Mouse (Mus musculus) ES-E14 (cell line): ENCODE data around the gene Cxcl12. TPM values are rescaled to one million over a fixed set of nuclear protein-coding genes. Genes with fewer than 3 reads are reported as not detected.

Source experiments
- DNase-seq: peaks from one replicate; pipeline ENCODE4 v3.0.0-alpha.2; 2013; ENCODE audit warnings: low read depth, low spot score
- H3K27ac ChIP-seq: 2 replicates; pipeline ENCODE4 v1.5.1; 2012; ENCODE audit warnings: low read depth, mild to moderate bottlenecking, low read length, moderate library complexity, mixed read lengths; ENCODE audit not compliant: poor library complexity, insufficient read depth, severe bottlenecking
- H3K36me3 ChIP-seq: 2 replicates; pipeline ENCODE4 v1.6.1; 2012; ENCODE audit warnings: mild to moderate bottlenecking, low read length, moderate library complexity, mixed read lengths; ENCODE audit not compliant: control insufficient read depth, poor library complexity, insufficient read depth, severe bottlenecking
- H3K4me1 ChIP-seq, 2 experiments: fragments of 150-350 bp in 1 of 2; sonication (generic) in 1 of 2; 2 replicates each; pipeline ENCODE4 v1.6.1; 2012; ENCODE audit warnings: low read length in 2 of 2, mild to moderate bottlenecking in 1 of 2, mixed read lengths in 1 of 2; ENCODE audit not compliant: control insufficient read depth in 2 of 2, insufficient read depth in 2 of 2, poor library complexity in 1 of 2
- H3K4me3 ChIP-seq, 2 experiments: fragments of 150-350 bp in 1 of 2; sonication (generic) in 1 of 2; 2 replicates each; pipeline ENCODE4 v1.5.1; 2012; ENCODE audit warnings: low read length in 2 of 2, low read depth in 1 of 2, mild to moderate bottlenecking in 1 of 2, mixed read lengths in 1 of 2; ENCODE audit not compliant: insufficient read depth in 1 of 2, poor library complexity in 1 of 2, severe bottlenecking in 1 of 2
- H3K9ac ChIP-seq: 2 replicates; pipeline ENCODE4 v1.6.1; 2012; ENCODE audit warnings: low read depth, mild to moderate bottlenecking, low read length, mixed read lengths; ENCODE audit not compliant: poor library complexity, insufficient read depth, severe bottlenecking
- H3K9me3 ChIP-seq: fragments of 150-350 bp; sonication (generic); 2 replicates; pipeline ENCODE4 v1.6.1; 2012; ENCODE audit warnings: low read depth, mild to moderate bottlenecking, low read length; ENCODE audit not compliant: control insufficient read depth, insufficient read depth
- CHD2 ChIP-seq: IDR thresholded peaks from 2 replicates; pipeline ENCODE4 v1.6.1; 2014; ENCODE audit warnings: mild to moderate bottlenecking, low read depth, low read length, inconsistent platforms
- HCFC1 ChIP-seq: IDR thresholded peaks from 2 replicates; pipeline ENCODE4 v1.6.1; 2012; ENCODE audit warnings: low read length, inconsistent platforms, borderline replicate concordance; ENCODE audit not compliant: insufficient read depth
- MAFK ChIP-seq: IDR thresholded peaks from 2 replicates; pipeline ENCODE4 v1.6.1; 2014; ENCODE audit warnings: mild to moderate bottlenecking, low read depth, low read length, inconsistent platforms; ENCODE audit not compliant: insufficient read depth
- ZC3H11A ChIP-seq: IDR thresholded peaks from 2 replicates; pipeline ENCODE4 v1.6.1; 2012; ENCODE audit warnings: low read depth, mild to moderate bottlenecking, inconsistent platforms, low read length, borderline replicate concordance
- ZNF384 ChIP-seq: IDR thresholded peaks from 2 replicates; pipeline ENCODE4 v1.6.1; 2012; ENCODE audit warnings: low read depth, low read length, inconsistent platforms
- in situ Hi-C, 2 experiments: fragments of 600-800 bp; cut with MboI; formaldehyde crosslinking; loops; one replicate each; pipeline ENCODE4 v1.15.1; 2025; ENCODE audit warnings: low sequenced_read_pairs in 2 of 2, inconsistent platforms in 1 of 2; ENCODE audit not compliant: unreplicated experiment in 2 of 2
- total RNA-seq: library from RNA; depleted of rRNA; stranded (reverse); fragments of 300-350 nt; gene quantifications from 2 replicates; pipeline ENCODE4 v1.2.3, GENCODE M21; 2012

The Cxcl12 gene
- total RNA-seq, 1 experiment, result 11.6 TPM

GRCm38 (mm10) chr6:117172358-117172757 lies 4.0 kb downstream of the Cxcl12 start:
- H3K36me3 ChIP-seq, result no peaks in the 10 kb centered on the region
- DNase-seq, result no peak
- H3K4me1 ChIP-seq, result peaks cover 0 to 5% of the 10 kb centered on the region in 2 experiments; a peak in 1 of 4 replicates
- in situ Hi-C loops, result loop anchor here in 1 of 2 experiments (5.0 kb wide), 1 partner anchor 655 kb away; no protein-coding TSS in a partner anchor
- no peak overlapping the region for H3K4me3 ChIP-seq
- H3K27ac ChIP-seq, result no peak overlapping the region
- TF ChIP-seq MAFK (no peak), HCFC1 (no peak), ZC3H11A (no peak), ZNF384 (no peak), CHD2 (no peak)
- H3K9me3 ChIP-seq, result no peaks in the 10 kb centered on the region
- no peak overlapping the region for H3K9ac ChIP-seq

- no peaks in the 10 kb centered on the region for H3K36me3 ChIP-seq
- TF ChIP-seq HCFC1, result no peak
- TF ChIP-seq CHD2, result no peak
- no peak for TF ChIP-seq ZNF384
- TF ChIP-seq ZC3H11A, result no peak
- TF ChIP-seq MAFK, result no peak
- H3K27ac ChIP-seq, result no peak overlapping the region
- no peaks in the 10 kb centered on the region for H3K9me3 ChIP-seq
- in situ Hi-C loops, result loop anchor here in 1 of 2 experiments (5.0 kb wide), 1 partner anchor 653 kb away; no protein-coding TSS in a partner anchor
- H3K4me1 ChIP-seq, result peaks cover 0 to 6% of the 10 kb centered on the region in 2 experiments; a peak in 1 of 4 replicates
- H3K4me3 ChIP-seq, result no peak overlapping the region
- H3K9ac ChIP-seq, result no peak overlapping the region
- DNase-seq, result peak; percentile 69
Observed at GRCm38 (mm10) chr6:117173876-117174275, 5.5 kb downstream of the Cxcl12 start.

DNA sequence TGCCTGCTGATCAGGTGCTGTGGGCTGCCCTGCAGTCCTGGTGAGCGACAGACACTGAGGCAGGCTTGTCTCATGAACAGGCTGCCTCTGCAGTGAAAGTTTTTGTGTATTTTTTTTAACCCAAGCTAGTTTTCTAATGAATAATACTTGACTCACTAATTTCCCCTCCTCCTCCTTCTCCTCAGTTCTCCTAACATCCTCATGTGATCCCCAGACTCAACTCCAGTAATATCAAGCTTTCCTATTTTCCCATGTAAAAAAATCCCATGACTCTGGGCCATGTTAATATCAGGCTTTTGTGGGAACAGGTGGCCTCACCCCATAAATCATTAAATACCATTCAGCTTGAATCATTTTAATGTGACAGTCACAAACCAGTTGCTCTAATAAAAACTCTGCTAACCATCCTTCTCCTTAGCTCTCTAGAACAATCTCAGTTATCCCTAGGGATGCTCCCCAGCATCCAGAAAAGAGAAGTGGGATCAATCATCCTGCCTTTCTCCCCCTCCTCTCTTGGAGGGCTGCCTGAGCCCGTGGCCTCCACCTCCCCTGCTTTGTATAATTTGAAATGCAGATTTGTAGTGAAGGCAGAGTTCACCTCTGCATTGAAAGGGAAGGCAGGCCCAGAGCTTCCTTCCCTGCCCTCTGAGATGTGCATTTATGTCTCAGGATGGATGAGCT lies 6.9 kb downstream of the Cxcl12 start:
- Histone ChIP-seq H3K4me1 (peaks cover 0 to 4% of the 10 kb centered on the region in 2 experiments; a peak in 1 of 4 replicates), H3K27ac (no peak overlapping the region), H3K36me3 (no peaks in the 10 kb centered on the region), H3K9ac (no peak overlapping the region), H3K9me3 (no peaks in the 10 kb centered on the region), H3K4me3 (no peak overlapping the region)
- DNase-seq, result no peak
- TF ChIP-seq ZC3H11A (no peak), HCFC1 (no peak), ZNF384 (no peak), CHD2 (no peak), MAFK (no peak)
- in situ Hi-C loops, result no loop called here

DNA sequence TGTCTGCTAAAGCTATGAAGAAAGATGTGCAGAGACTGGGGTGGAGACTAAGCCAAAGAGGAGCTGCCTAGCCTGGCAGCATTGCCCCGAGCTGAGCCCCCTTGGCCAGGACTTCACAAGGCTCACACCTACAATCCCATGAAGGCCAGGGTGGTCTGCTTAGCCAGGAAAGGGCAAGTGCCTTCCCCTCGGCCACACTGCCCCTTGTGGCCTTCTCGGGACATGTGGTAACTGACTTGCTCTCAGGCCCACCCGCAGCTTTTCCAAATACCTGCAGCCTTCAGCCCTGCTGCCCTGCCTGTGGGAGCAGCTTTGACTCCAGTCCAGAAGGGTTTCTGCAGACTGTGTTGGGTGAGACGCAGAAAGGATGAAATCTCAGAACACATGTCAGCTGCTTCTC lies 8.1 kb downstream of the Cxcl12 start:
- H3K4me3 ChIP-seq, result no peak overlapping the region; a peak in 1 of 4 replicates
- in situ Hi-C loops, result no loop called here
- peaks cover 0 to 8% of the 10 kb centered on the region in 2 experiments; a peak in 1 of 4 replicates for H3K4me1 ChIP-seq
- no peak overlapping the region for H3K9ac ChIP-seq
- no peak overlapping the region for H3K27ac ChIP-seq
- H3K36me3 ChIP-seq, result no peaks in the 10 kb centered on the region
- no peaks in the 10 kb centered on the region for H3K9me3 ChIP-seq
- no peak for TF ChIP-seq HCFC1
- no peak for TF ChIP-seq ZC3H11A
- TF ChIP-seq CHD2, result no peak
- TF ChIP-seq MAFK, result no peak
- TF ChIP-seq ZNF384, result no peak
- no peak for DNase-seq
